Mouse (Mus musculus) layer of hippocampus, postnatal 14 days (tissue): Measurements from ENCODE around the gene Hmgn1. TPM values are rescaled to one million over a fixed set of nuclear protein-coding genes. Genes with fewer than 3 reads are reported as not detected.

ENCODE experiments used
- DNase-seq, 2 experiments: peaks; one replicate each; pipeline ENCODE4 v3.0.0; 2021 to 2022; ENCODE audit warnings: low spot score in 2 of 2, mixed read lengths in 1 of 2
- total RNA-seq, 2 experiments: library from RNA; stranded (reverse); gene quantifications; 2 replicates each; pipeline ENCODE4 v1.2.3; 2021

The Hmgn1 gene
- total RNA-seq, 2 experiments from 2014 or later: 69.3 to 81.1 TPM

- DNase-seq: no peak
Measured at GRCm38 (mm10) chr16:96080524-96080923, 47.0 kb downstream of the Hmgn1 start.

Other genes with a start within 250 kb of the Hmgn1 start
- 10 to 100 TPM; 16.0 to 16.9 TPM for gene Psmg1, start 136.8 kb downstream of the Hmgn1 start, total RNA-seq
- gene Brwd1, start 45.2 kb downstream of the Hmgn1 start, total RNA-seq: 100 to 1,000 TPM; 119 to 123 TPM
- 10 to 100 TPM; 64.6 to 76.0 TPM for gene Wrb, start 17.7 kb upstream of the Hmgn1 start, total RNA-seq
- gene Lca5l, start 64.5 kb upstream of the Hmgn1 start, total RNA-seq: 1 to 10 TPM; 1.3 to 1.8 TPM
- 1 to 10 TPM; 1.4 to 2.1 TPM for gene Sh3bgr, start 72.7 kb upstream of the Hmgn1 start, total RNA-seq
- gene B3galt5, start 108.1 kb upstream of the Hmgn1 start, total RNA-seq: 10 to 100 TPM; 26.0 TPM